Mouse (Mus musculus): Measurements from ENCODE around the gene Rab26.

Gene Rab26

DNA sequence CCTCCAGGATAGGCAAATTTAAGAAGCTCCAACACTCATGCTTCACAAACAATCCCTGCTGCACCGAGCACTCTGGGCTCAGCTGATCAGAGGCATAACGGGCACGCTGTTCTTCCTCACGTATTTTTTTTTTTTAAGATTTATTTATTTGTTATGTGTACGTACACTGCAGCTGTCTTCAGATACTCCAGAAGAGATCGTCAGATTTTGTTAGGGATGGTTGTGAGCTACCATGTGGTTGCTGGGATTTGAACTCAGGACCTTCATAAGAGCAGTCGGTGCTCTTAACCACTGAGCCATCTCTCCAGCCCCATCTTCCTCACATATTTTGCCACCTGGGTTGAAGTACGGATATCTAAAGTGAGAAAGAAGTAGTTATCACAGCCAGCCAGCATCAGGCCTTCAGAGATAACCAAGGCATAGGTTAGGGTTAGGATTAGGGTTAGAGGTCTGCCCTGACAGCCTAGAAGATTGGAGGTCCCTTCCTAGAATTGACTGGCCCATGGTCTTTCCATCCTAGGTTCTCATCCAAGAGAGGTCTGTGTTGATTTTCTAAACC is at the start of gene Rab26:
Gene Rab26, minus strand, starts transcription at position 51 of the 559 bp plus-strand sequence.
- DNase-seq (ENCODE audit: extremely low read depth, low read depth) = no peak

DNA sequence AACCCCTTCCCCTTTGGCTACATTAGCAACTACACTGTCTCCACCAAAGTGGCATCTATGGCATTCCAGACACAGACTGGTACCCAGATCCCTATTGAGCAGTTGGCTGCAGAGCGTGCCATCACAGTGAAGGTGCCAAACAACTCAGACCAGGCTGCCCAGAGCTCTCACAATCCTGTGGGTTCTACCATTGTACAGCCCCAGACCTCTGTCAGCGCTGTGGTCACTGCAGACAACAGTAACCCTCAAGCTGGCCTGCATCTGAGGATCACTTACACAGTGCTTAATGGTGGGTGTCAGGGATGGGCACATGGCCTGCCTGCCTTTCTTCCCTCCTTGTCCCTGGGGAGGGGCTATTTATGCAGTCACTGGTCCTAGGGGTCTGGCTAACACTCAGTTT is 46.3 kb upstream of the Rab26 start:
- DNase-seq (ENCODE audit: extremely low read depth, low read depth) = no peak

DNA sequence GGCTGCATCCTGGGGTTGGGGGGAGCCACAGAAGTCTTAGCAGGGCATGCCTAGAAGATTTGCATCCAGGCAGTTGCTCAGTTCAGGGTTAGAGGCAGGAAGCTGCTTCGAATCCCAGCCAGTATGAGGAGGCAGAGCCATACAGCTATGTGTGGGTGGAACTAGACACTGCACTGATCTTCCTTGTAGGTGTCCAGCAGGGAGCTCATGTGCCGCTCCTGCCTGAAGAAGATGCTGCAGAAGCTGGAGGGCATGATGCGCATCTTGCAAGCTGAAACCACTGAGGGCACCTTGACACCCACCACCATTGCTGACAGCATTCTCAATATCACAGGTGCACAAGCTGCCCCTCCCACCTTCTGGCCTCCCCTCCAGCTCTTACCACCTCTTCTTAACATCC is 45.5 kb upstream of the Rab26 start:
- DNase-seq (ENCODE audit: extremely low read depth, low read depth) = no peak

DNA sequence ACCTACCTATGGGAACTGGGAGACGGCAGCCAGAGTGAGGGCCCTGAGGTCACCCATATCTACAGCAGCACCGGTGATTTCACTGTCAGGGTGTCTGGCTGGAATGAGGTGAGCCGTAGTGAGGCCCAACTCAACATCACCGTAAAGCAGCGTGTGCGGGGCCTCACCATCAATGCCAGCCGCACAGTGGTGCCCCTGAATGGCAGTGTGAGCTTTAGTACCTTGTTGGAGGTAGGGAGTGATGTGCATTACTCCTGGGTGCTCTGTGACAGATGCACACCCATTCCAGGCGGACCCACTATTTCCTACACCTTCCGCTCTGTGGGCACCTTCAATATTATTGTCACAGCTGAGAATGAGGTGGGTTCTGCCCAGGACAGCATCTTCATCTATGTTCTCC is 39.8 kb upstream of the Rab26 start:
- DNase-seq (ENCODE audit: extremely low read depth, low read depth) = no peak

DNA sequence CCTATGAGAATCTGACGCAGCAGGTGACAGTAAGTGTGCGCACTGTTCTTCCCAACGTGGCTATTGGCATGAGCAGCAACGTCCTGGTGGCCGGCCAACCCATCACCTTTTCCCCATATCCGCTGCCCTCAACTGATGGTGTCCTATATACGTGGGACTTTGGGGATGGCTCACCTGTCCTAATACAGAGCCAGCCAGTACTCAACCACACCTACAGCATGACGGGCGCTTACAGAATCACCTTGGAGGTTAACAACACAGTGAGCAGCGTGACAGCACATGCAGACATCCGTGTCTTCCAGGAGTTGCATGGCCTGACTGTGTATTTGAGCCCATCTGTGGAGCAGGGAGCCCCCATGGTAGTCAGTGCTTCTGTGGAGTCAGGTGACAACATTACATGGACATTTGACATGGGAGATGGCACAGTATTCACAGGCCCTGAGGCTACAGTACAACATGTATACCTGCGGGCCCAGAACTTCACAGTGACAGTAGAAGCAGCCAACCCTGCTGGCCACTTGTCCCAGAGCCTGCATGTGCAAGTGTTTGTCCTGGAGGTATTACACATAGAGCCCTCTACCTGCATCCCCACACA is 38.7 kb upstream of the Rab26 start:
- DNase-seq (ENCODE audit: extremely low read depth, low read depth) = no peak

DNA sequence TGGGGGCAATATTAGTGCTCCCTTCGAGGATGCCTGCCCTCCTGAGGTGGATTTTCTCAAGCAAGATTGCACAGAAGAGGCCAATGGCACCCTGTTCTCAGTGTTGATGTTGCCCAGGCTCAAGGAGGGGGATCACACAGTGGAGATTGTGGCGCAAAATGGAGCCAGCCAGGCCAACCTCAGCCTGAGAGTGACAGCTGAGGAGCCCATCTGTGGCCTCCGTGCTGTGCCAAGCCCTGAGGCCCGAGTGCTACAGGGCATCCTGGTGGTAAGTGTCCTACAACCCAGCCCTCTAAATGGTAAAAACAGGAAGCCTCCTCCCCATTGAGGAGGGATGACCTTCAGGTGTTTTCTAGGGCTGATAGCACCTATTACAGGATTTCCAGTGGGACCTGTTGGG is 35.8 kb upstream of the Rab26 start:
- DNase-seq (ENCODE audit: extremely low read depth, low read depth) = no peak

DNA sequence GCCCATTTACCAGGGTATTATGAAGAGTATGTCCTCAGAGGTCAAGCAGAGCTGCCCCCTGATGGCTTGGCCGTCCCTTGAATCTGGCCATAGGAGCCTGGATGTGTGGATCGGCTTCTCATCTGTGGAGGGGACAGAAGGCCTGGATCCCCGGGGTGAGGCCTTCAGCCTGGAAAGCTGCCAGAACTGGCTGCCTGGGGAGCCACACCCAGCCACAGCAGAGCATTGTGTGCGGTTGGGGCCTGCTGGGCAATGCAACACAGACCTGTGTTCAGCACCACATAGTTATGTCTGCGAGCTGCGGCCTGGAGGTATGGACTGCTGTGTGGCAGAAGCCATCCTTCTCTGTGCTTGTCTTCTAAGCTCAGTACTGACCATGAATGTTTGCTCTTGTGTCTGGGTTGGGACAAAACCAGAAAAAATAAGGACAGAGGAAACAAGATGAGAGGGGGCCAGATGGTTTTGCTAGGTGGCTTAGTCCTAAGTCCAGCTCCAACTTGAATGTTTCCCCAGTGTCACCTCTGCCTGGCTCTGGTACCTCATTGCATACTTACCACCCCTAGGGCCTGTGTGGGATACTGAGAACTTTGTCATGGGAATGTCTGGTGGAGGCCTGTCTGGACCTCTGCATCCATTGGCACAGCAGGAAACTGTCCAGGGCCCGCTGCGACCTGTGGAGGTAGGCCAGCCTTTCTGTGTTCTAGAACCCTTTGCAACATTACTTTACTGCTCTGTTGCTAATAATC is 33.2 kb upstream of the Rab26 start:
- peak; percentile 54 for DNase-seq (ENCODE audit: extremely low read depth, low read depth)

DNA sequence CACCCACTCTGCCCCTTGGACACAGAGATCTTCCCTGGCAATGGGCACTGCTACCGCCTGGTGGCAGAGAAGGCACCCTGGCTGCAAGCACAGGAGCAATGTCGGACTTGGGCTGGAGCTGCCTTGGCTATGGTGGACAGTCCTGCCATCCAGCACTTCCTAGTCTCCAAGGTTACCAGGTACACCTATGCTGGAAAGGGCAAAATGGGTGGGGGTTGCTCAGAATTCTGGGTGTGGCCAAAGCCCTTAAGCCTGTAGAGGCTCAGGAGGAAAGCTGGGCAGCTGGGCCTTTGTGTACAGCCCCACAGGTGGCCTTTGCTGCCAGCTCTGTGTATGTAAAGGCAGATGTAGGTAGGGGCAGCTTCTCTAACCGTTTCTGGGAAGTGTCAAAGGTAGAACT is 31.8 kb upstream of the Rab26 start:
- DNase-seq (ENCODE audit: extremely low read depth, low read depth) = no peak

DNA sequence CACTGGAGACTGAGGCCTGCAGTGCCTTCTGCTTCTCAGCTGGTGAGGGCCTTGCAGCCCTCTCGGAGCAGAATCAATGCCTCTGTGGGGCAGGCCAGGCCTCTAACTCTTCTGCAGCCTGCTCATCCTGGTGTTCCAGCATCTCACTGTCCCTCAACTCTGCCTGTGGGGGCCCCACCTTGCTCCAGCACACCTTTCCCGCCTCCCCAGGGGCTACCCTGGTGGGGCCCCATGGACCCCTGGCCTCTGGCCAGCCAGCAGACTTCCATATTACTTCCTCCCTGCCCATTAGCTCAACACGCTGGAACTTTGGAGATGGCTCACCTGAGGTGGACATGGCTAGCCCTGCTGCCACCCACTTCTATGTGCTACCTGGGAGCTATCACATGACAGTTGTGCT is 31.1 kb upstream of the Rab26 start:
- no peak for DNase-seq (ENCODE audit: extremely low read depth, low read depth)

DNA sequence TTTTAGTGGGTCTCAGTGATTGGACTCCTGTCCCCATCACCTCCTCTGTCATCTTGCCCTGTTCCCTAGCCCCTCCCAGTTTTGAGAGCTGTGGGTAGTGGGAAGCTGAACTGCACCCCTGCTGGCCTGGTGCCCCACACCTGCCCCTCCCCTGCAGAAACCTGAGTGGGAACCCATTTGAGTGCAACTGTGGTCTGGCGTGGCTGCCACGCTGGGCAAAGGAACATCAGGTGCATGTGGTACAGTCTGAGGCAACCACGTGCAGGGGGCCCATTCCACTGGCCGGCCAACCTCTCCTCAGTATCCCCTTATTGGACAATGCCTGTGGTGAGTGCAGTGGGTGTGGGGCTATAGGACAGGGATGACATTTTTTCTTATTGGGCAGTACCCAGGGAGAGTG is 30.4 kb upstream of the Rab26 start:
- DNase-seq (ENCODE audit: extremely low read depth, low read depth) = no peak

DNA sequence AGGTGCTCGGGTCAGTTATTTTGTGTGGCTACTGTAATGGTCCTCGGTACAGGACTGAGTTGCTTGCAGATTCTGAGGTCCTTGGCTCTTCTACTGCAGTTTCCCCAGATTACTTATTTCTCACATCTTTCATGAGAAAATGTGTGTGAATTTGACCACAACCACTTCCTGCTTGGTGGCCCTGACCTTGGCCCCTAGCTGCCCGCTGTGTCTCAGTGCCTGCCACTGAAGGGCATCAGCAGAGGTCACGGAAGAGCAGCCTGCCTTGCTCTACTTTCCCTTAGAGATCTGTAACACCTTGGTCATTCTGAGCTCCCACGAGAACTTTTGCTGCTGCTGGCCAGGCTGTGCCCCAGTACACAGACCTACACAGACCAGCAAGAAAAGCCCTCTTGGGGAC is 29.6 kb upstream of the Rab26 start:
- no peak for DNase-seq (ENCODE audit: extremely low read depth, low read depth)

DNA sequence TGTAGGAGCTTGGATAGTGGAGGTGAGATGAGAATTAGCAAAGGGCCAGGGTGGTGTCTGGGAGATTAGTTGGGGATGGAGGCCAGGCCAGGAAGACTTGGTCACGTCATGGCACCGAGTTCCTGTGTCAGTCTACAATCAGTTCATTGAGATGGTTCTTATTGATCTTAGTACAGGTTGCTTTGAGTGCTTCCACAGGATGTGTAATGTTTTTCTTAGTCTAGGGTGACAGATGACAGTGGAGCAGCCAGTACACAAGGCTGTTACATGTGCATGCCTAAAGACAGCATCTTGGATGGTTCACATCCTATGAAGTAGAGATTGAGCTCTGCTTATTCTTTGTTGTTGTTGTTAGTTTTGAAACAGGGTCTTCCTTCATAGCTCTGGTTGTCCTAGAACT is 27.6 kb upstream of the Rab26 start:
- DNase-seq (ENCODE audit: extremely low read depth, low read depth) = no peak

DNA sequence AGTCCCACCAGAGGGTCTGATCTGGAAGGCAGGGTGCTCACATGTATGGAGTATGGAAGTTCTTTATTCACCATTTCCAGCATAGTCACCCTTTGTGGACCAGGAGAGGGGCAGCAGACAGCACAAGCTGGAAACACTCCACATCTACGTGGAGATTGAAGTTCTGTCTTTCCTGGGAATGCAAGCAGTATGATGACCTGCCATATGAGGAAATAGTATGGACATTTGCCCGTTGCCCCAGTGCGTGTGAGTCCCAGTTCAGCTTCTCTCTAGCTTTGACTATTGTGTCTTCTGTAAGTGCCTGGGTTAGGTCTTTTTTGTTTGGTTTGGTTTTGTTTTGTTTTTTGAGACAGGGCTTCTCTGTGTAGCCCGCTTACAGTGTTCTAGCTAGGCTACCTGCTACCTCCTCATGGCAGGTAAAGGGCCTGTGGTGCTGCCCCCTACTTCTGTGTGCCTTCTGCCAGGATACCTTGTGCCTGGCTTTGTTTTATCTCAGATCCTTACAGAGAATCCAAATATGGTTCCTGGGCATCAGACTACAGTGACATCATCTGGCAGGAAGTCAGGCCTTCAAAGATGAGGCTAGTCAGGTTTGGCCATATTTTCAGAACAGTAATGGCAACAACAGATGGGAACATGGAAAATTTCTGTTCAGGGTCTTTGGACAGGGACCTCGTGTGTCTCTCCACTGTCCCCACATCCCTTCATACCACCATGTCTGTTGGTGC is 26.5 kb upstream of the Rab26 start:
- DNase-seq (ENCODE audit: extremely low read depth, low read depth) = no peak

DNA sequence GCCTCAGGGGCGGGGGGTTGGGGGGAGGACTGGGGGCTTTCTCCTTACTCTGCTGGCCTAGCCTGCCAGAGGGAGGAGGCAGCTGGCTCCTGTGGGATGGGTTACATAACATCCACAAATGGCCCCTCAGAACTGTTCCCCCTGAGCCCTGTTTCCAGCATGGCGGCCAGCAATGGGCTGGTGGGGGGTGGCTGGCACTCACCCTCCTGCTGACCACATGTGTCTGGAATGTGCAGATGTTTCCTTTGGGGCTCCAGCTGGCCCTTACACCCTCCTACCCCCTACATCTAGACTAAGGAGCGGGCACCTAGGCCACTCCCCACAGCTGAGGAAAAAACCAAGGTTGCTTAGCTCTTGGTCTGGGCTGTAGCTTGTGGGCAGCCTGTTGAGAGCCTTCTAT is 25.1 kb upstream of the Rab26 start:
- DNase-seq (ENCODE audit: extremely low read depth, low read depth) = no peak

DNA sequence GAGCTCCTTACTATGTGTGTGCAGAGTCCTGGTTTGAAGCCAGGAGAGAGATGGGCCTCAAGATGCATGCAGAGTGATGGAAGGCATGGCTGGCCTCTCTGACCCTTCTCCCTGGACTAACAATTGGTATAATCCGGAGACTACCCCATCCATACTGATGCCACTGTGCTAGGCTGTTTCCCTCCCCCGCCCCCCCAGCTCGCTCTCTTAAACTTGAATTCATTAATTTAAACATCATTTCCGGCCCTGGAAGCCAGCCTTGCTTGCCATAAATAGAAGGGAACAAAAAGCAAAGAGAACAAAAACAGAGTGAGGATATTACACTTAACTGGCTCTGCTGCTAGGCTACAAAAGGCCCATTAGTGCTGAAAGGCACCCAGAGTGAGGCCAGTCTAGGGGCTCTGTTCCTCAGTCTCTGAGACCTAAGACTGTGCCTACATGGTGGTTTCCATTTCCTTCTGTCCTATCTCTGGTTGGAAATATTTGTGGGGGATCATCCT is 24.6 kb upstream of the Rab26 start:
- DNase-seq (ENCODE audit: extremely low read depth, low read depth) = no peak

DNA sequence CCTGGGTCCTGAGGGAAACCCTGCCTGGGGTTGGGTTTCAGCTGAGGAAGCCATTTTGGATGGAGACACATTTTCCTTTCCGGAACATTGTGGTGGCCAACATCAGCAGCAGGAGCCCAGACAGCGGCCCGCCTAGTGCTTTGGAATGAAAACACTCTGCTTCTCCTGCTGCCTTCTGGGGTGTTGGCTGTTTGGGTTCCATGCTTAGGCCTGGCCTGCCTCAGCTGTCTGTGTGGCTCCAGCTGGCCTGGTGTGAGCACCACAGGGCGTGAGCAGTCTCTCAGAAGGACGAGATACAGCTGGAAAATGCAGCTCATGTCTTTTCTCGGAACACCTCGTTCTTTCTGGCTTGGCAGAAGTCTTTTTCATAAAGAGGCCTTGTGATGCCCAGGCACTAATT is 23.1 kb upstream of the Rab26 start:
- no peak for DNase-seq (ENCODE audit: extremely low read depth, low read depth)

DNA sequence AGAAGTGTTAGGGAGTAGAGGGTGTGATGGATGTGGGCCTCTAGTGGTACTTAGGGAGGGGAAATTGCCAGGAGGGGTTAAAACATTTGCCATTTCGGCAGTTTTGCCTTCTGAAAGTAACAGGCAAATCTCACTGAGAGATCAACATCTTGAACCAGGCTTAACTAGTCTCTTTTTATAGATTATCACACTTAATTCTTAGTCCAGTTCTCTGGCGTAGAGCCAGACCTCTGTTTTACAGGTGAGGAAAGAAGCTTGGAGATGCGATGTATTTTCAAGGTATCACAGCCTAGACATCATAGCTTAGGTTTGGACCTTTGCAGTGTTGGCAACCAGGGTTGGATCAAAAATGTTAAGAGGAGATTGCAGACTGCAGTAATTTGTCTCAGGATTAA is 17.0 kb upstream of the Rab26 start:
- no peak for DNase-seq (ENCODE audit: extremely low read depth, low read depth)

DNA sequence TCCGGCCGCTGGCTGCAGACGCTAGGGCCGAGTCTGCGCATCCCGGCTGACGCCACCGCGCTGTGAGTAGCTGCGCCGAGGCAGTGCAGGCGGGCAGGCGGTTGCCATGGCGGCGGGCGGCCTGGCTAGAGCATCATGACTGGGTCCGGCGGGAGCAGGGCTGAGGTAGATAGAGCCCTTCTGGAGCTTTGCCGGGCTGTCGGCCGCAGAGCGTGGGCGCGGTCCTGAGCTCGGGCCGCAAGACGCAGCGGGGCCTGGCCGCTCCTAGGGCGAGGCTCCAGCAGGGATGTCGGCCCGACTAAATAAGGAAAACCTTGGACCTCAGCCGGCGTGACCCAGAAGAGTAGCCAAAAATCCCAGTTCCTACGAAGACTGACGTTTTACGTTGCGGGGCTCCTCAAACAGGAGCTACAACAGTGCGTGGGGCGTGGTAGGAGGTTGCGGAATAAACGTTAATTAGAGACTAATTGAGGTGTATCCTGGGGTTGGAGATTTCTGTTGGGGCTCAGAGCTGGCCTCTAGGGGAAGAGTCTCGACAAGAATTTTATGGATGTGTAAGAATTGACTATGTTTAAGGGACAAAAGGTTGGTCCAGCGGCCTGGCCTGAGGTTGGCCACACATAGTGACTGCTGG is 16.5 kb upstream of the Rab26 start:
- no peak for DNase-seq (ENCODE audit: extremely low read depth, low read depth)

DNA sequence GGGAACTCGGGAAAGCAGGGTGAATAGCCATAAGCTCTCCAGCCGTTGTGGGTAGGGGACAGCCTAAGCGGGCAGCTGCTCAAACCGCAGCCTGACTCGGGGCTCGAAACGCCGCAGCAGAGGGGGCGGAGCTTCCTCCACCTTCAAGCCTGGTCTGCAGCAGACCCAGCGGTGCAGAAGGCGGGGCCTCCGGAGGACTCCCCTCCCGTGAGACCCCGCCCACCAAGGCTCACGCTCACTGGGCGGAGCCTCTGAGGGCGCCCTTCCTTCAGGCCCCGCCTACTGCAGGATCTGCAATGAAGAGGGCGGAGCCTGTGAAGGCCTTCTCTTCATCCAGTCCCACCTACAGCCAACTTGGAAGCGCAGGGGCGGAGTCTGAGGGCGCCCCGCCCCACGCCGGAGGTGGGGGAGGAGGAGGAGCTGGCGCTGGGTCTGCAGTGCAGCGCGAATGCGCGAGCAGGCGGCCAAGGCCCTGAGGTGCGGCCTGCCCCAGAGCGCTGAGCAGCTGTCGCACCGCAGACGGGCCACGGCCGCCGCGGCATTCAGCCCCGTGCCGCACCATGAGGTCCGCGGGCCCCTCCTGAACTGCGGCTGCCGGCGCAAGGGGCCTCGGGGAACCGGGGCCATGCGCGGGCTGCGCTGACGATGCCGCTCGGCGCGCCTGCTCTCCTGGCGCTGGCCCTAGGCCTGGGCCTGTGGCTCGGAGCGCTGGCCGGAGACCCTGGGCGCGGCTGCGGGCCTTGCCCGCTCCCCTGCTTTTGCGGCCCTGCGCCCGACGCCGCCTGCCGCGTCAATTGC is 15.8 kb upstream of the Rab26 start, which contains the start of gene Pkd1:
Gene Pkd1, plus strand, starts transcription at position 217 of the 798 bp plus-strand sequence.
- peak; percentile 92 for DNase-seq (ENCODE audit: extremely low read depth, low read depth)

DNA sequence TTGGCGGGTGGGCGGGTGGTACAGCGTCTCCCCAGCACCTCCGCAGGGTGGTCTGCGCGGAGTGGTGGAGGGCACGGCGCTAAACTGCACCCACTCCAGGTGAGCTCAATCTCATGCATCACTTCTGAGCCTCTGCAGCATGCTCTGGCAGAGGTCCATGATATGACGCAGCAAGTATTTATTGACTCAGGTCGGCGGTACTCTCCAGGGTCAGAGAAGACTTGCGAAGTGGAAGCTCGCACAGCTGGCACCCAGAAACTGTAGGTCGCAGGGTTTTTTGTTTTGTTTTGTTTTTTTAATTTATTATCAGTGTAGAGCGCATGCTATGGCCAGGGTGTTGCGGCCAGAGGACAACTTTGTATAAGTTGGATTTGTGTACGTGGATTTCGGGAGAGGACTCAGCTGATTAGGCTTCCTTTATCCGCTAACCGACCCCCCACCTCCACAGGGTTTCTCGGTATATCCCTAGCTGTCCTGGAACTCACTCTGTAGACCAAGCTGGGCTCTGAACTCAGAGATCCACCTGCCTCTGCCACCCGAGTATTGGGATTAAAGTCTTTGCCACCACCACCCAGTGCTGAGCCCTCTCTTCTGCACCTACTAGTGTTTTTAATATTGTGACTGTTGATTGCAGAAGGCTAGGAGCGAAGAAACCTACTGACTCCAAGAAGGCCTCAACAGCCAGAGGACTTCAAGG is 15.1 kb upstream of the Rab26 start:
- no peak for DNase-seq (ENCODE audit: extremely low read depth, low read depth)

Measured in MEL-GATA-1-ER (cell line).